Mouse (Mus musculus): Measurements from ENCODE around the gene Vegfb. TPM values are rescaled to one million over a fixed set of nuclear protein-coding genes. Genes with fewer than 3 reads are reported as not detected.
A peak's percentile ranks its signal among the peaks of the same experiment; 100 is the strongest.
"Not testable (repeated sequence)": the region's sequence is repeated elsewhere in the genome, so short reads cannot be mapped to it uniquely, and the experiment has no call there.

Vegfb gene
- polyA plus RNA-seq, 1 experiment from 2014 or later, result 37.0 TPM

DNA sequence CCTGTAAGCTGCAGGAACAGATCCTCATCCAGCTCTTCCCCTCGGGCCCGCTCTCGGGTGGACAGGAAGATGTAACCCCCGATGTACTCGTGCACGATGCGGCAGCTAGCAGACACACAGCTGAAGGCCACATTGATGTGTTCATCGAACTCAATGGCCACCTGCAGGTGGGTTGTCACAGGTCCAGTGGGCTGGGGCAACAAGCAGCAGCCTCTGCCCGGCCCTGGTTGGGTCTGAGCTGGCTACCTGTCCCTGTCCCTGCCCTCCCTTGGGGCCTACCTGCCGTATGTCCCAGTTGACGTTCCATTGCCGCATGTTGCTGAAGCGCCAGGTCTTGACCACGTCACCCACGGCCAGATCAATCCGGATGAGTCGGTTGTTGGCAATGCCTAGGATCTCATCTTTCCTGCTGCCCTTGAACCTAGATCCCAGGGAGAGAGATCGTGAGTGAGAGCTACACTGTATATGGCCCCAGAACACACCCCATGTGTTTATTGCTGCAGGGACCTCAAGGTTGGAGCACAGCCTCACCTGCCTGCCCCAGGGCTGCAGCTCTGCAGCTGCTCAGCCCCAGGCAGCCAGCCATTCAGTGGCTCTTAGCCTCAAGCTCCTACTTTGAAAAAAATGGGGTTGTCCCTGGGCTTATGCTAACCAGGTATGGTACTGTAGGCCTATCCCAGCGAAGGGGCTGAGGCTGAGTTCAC lies 12.1 kb upstream of the Vegfb start:
- Histone ChIP-seq H3K9ac (no peak overlapping the region), H3K4me2 (replicated peaks) (no peak overlapping the region)

DNA sequence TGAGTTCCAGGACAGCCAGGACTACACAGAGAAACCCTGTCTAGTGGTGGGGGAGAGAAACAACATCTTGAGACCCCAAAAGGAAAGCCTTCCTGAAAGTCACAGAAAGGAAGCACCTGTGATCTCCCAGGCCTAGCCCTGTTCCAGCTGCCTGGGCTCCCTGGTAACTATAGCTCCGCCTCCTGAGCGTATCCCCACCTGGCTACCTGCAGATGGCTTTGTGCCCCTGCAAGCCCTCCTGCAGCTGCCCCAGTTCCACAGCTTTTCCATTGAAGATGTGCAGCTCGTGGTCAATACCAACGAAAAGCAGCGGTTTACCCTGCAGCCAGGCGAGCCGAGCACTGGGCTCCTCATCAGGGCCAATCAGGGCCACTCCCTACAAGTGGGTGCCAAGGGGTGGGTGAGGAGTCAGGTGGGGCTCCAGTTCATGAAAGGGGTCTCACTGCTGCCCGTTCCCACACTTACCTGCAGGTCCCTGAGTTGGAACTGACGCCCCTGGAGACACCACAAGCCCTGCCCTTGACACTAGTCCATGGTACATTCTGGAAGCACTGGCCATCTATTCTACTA lies 10.4 kb upstream of the Vegfb start:
- Histone ChIP-seq H3K36me3 (peaks cover 25% of the 10 kb centered on the region), H3K9ac (peak overlapping the region; percentile 18; the same call in 1 of the 2 replicates), H3K4me1 (peaks cover 35% of the 10 kb centered on the region), H3K9me3 (replicated peaks) (no peaks in the 10 kb centered on the region), H3K27me3 (no peaks in the 10 kb centered on the region), H3K4me2 (replicated peaks) (no peak overlapping the region), H3K4me3 (no peak overlapping the region), H3K27ac (no peak overlapping the region)
- 88% methylated on average over 9 of the region's 9 CpGs for WGBS
- ATAC-seq (ENCODE audit: low FRiP score), result no peak

More for the DNA sequence above, 12.1 kb upstream of the Vegfb start:
- 95% methylated on average over 19 of the region's 19 CpGs for WGBS
- no peak for ATAC-seq (ENCODE audit: low FRiP score)
- H3K27me3 ChIP-seq, result no peaks in the 10 kb centered on the region
- peaks cover 25% of the 10 kb centered on the region for H3K4me1 ChIP-seq
- H3K9me3 ChIP-seq (replicated peaks), result no peaks in the 10 kb centered on the region
- H3K36me3 ChIP-seq, result peaks cover 25% of the 10 kb centered on the region
- no peak overlapping the region for H3K4me3 ChIP-seq
- H3K27ac ChIP-seq, result no peak overlapping the region

DNA sequence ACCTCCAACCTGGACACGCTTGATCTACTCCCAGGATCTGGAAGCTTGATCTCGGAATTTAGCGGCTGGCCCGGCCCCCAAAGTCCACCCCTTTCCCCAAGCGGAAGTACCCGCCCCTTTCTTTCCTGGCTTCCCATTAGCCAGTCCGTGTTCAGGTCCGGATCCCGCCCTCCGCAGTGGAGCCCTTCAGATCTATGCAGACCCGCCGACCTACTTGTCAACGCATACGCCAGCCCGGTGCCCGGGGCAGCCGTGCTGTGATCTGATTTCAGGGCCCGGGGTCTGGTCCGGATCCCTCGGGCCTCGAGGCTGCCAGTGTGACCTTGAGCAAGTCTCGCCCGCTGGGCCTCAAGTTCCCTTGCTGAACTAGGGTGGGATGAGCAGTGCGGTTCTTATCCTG lies 8.6 kb upstream of the Vegfb start, which contains the start of the genes Nudt22 and Trpt1:
Gene Nudt22, minus strand, starts transcription at position 112 of the 400 bp plus-strand sequence.
Gene Trpt1, plus strand, starts transcription at position 126 of the 400 bp plus-strand sequence.
- no peaks in the 10 kb centered on the region for H3K9me3 ChIP-seq (replicated peaks)
- peak within 1 kb of the TSS; percentile 79 for H3K27ac ChIP-seq
- H3K36me3 ChIP-seq, result peaks cover 25% of the 10 kb centered on the region
- H3K4me3 ChIP-seq, result peak within 1 kb of the TSS; percentile 54
- peak within 1 kb of the TSS; percentile 80 for H3K4me2 ChIP-seq (replicated peaks)
- 1% methylated on average over 24 of the region's 24 CpGs for WGBS
- peaks cover 42% of the 10 kb centered on the region for H3K4me1 ChIP-seq
- peak within 1 kb of the TSS; percentile 71 for H3K9ac ChIP-seq
- ATAC-seq (ENCODE audit: low FRiP score), result peak; percentile 73
- no peaks in the 10 kb centered on the region for H3K27me3 ChIP-seq

DNA sequence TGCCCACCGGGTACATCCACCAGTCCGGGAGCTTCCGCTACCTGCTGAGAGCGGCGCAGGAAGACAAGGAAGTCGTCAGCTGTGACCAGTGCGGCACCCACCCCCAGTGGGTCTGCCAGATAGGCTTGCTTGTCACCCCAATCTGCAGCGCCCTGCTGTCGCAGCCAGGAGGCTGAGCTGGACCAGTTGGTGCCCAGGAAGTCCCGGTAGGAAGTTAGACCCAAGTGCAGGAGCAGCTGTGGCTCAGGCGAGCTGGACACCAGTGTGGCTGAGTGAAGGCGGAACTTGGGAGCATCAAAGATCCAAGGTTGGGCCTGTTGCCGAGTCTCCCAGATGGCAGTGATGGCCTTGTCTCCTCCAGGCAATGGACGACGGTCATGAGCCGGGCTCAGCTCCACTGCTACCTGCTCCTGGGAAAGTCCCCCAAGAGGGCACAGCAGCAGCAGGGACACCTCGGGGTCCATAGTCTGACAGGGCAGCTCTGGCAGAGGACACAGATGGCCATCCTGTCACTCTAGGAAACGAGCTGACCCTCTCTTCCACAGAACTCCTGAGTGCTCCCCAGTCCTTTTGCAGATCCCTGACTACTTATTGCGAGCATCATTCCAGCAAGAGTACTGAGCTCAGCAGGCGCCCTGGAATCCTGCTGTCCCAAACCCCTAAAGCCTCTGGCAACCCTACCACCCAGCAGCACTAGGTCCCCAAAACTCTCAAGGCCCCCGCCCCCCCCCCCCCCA lies 8.0 kb upstream of the Vegfb start:
- WGBS, result 52% methylated on average over 21 of the region's 21 CpGs
- no peaks in the 10 kb centered on the region for H3K27me3 ChIP-seq
- H3K4me1 ChIP-seq, result peaks cover 42% of the 10 kb centered on the region
- ATAC-seq (ENCODE audit: low FRiP score), result no peak
- H3K9ac ChIP-seq, result peak overlapping the region; percentile 71
- H3K27ac ChIP-seq, result no peak overlapping the region
- peaks cover 24% of the 10 kb centered on the region for H3K36me3 ChIP-seq
- peak overlapping the region; percentile 80 for H3K4me2 ChIP-seq (replicated peaks)
- H3K4me3 ChIP-seq, result peak overlapping the region; percentile 54
- H3K9me3 ChIP-seq (replicated peaks), result no peaks in the 10 kb centered on the region

DNA sequence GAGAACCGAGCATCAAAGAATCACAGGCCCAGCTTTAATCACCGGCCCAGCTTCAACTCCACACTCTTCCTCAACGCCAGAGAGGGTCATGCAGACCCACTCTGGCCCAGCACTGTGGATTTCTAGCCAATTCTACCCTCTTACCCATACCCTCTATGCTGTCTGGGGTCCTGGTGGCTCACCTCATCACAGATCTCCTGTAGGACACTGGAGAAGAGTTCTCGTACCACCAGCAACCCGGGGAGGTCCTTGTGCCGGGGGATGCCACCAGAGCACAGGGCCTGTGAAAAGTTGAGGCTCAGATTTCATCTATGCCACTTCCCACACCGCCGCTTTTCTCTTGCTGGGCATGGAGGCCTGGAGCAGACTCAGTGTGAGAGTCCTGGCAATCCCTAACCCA lies 7.0 kb upstream of the Vegfb start:
- H3K4me2 ChIP-seq (replicated peaks), result peak overlapping the region; percentile 80; the same call in 1 of the 2 replicates
- WGBS, result 86% methylated on average over 8 of the region's 8 CpGs
- H3K9me3 ChIP-seq (replicated peaks), result no peaks in the 10 kb centered on the region
- H3K27me3 ChIP-seq, result no peaks in the 10 kb centered on the region
- H3K9ac ChIP-seq, result peak overlapping the region; percentile 71; the same call in 1 of the 2 replicates
- peaks cover 42% of the 10 kb centered on the region for H3K4me1 ChIP-seq
- ATAC-seq (ENCODE audit: low FRiP score), result no peak
- no peak overlapping the region for H3K4me3 ChIP-seq
- peaks cover 15% of the 10 kb centered on the region for H3K36me3 ChIP-seq
- no peak overlapping the region for H3K27ac ChIP-seq

DNA sequence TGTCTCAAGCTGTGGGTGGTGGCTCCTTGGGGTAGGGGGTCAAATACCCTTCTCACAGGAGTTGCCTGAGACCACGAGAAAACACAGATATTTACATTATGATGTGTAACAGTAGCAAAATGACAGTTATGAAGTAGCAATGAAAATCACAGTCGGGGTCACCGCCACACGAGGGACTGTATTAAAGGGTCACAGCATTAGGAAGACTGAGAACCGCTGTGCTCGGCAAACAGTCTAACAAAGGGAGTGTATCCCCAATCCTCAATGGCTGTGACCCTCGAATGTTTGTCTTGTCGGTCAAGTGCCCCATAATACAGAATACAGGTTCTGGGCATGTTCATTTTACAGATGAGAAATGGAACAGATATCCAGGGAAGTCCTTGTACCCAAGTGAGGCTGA lies 6.6 kb upstream of the Vegfb start:
- no peaks in the 10 kb centered on the region for H3K27me3 ChIP-seq
- no peaks in the 10 kb centered on the region for H3K9me3 ChIP-seq (replicated peaks)
- WGBS, result 87% methylated on average over 8 of the region's 8 CpGs
- no peak overlapping the region for H3K4me2 ChIP-seq (replicated peaks)
- no peak for ATAC-seq (ENCODE audit: low FRiP score)
- H3K27ac ChIP-seq, result no peak overlapping the region
- peaks cover 42% of the 10 kb centered on the region for H3K4me1 ChIP-seq
- H3K36me3 ChIP-seq, result peaks cover 10% of the 10 kb centered on the region
- no peak overlapping the region for H3K9ac ChIP-seq
- H3K4me3 ChIP-seq, result no peak overlapping the region

DNA sequence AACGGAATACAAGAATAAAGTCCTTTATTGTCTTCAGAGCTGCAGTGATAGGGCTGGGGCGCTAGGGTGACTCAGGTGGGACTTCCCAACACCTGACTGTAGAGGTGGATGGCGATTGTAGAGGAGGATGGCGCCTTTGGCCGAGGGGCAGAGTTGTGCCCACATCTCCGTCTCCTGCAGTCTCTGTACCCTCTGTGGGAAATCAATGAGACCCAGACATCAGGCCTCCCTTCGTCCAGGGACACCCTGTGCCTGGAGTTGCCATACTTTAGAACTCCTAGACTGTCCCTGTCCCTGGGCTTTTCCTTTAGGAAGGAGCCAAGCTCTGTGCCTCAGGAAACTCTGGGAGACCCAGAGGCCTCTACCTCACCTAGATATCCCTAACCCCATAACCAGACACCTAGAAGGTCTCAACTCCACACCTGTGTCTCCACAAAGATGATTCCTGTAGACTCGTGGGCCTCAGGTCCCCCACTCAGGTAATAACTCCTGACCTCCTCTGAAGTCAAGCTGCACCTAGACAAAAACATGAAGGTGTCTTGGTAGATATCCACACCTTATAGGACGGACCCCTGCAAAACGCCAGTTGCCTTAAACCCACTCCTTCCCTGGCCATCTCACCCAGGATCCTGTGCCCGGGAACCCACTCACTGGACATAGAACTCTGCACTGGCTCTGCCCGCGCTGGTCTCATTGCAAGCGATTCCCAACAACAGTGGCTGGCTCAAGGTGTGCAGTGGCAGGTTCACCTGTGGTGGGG lies 5.7 kb upstream of the Vegfb start:
- Histone ChIP-seq H3K9me3 (replicated peaks) (no peaks in the 10 kb centered on the region), H3K27me3 (no peaks in the 10 kb centered on the region), H3K4me2 (replicated peaks) (peak overlapping the region; percentile 88), H3K4me1 (peaks cover 43% of the 10 kb centered on the region), H3K9ac (peak overlapping the region; percentile 57), H3K4me3 (peak overlapping the region; percentile 51), H3K36me3 (peaks cover 2% of the 10 kb centered on the region; the same call in 1 of the 2 replicates), H3K27ac (peak overlapping the region; percentile 53; the same call in 1 of the 2 replicates)
- WGBS, result 64% methylated on average over 14 of the region's 14 CpGs
- ATAC-seq (ENCODE audit: low FRiP score), result no peak; the same call in 1 of the 2 replicates

DNA sequence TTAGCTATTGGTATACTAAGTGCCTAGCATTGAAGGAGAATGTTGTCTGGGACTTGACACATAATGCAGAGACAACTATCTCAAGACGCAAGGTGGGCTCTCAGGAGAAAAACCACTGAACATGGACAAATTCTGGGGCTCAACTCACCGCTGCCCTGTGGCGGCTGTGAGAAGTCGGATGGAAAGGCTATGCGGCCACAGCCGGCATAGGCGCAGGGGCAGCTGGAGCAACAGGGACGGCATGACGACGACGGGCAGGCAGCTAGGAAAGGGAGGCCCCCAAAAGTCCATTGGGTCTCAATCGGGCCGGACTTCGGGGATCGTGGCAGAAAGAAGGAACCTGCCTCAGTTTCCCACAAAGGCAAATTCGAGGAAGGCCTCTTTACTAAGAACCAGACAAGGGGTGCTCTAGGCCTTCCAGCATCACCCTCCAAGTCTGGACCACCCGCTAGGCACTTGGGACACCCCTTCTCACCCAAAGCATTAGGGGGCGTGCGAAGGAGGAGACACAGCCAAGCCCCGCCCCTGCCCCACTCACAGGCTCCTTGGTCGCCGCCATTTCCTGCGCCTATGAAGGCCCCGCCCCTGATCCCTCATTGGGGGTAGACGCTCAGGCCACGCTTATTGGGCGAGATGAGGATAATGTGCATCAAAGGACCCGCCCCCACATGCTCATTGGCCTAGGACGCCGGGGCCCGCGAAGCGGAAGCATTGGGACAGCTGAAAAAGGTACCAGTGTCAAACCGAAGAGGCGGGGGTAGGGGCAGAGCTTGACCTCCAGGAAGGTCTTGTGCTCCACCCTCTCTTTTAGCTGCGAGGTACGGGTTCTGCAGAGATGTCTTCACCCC lies 4.8 kb upstream of the Vegfb start, which contains the start of gene Dnajc4:
Gene Dnajc4, minus strand, starts transcription at position 562 of the 848 bp plus-strand sequence.
- Histone ChIP-seq H3K4me1 (peaks cover 50% of the 10 kb centered on the region), H3K27me3 (no peaks in the 10 kb centered on the region), H3K36me3 (no peaks in the 10 kb centered on the region), H3K9ac (peak within 1 kb of the TSS; percentile 68), H3K9me3 (replicated peaks) (no peaks in the 10 kb centered on the region), H3K4me3 (peak within 1 kb of the TSS; percentile 51), H3K27ac (peak within 1 kb of the TSS; percentile 53; the same call in 1 of the 2 replicates), H3K4me2 (replicated peaks) (peak within 1 kb of the TSS; percentile 88)
- WGBS, result 3% methylated on average over 37 of the region's 37 CpGs
- peak; percentile 92 for ATAC-seq (ENCODE audit: low FRiP score)

DNA sequence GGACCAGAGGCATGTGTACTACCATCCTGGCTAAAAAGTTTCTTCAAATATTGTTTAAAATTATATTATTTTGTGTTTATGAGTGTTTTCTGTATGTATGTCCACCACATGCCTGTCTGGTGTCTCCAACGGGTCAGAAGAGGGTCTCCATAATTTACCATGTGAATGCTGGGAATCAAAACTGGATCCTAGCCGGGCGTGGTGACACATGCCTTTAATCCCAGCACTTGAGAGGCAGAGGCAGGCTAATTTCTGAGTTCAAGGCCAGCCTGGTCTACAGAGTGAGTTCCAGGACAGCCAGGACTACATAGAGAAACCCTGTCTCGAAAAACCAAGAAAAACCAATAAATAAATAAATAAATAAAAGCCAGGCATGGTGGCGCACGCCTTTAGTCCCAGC lies 3.7 kb upstream of the Vegfb start:
- 89% methylated on average over 6 of the region's 6 CpGs for WGBS
- peaks cover 50% of the 10 kb centered on the region for H3K4me1 ChIP-seq

DNA sequence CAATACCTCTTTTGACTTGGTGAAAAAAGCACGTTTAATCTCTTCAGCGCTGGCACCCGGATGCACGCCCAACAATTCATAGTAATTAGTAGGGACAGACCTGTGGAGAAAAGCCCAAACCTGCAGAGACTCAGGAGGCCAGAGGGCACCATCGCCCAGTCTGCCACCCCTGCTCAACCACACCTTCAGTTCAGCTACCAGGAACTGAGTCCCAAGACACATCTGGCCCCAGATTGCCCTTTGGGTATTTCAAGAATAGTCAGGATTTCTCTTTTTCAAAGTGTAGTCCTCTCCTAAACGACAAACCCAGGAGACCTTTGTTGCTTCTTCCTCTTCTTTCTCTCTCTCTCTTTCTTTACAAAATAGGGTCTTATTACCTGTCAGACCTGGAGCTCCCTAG lies 3.3 kb upstream of the Vegfb start:
- Histone ChIP-seq H3K9ac (no peak overlapping the region), H3K4me1 (peaks cover 51% of the 10 kb centered on the region), H3K4me2 (replicated peaks) (no peak overlapping the region), H3K9me3 (replicated peaks) (no peaks in the 10 kb centered on the region), H3K27me3 (no peaks in the 10 kb centered on the region), H3K36me3 (no peaks in the 10 kb centered on the region), H3K4me3 (no peak overlapping the region), H3K27ac (no peak overlapping the region)
- no peak for ATAC-seq (ENCODE audit: low FRiP score)
- WGBS, result 93% methylated on average over 6 of the region's 6 CpGs

More for the DNA sequence above, 3.7 kb upstream of the Vegfb start:
- H3K36me3 ChIP-seq; ATAC-seq (ENCODE audit: low FRiP score); H3K27ac ChIP-seq; H3K9ac ChIP-seq; H3K27me3 ChIP-seq; H3K4me3 ChIP-seq; H3K9me3 ChIP-seq (replicated peaks); H3K4me2 ChIP-seq (replicated peaks): not testable (repeated sequence)

DNA sequence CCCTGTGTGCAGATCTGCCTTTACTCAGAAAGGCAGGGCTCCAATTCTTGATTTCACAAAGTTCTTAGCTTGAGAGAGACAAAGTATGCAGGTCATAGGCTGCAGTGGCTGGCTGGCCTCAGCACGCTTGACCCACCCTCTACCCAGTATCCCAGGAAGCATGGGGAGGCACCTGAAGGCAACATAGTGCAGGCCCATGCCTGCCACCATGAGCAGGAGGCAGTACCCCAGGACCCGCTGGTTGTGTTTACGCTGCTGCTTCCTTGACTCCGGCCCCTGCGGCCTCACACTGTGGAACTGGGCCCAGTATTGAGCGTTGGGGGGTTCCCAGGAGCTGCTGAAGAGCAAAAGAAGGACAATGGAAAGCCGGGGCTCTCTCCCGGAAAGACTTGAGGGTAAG lies 1.8 kb upstream of the Vegfb start:
- WGBS, result 83% methylated on average over 8 of the region's 8 CpGs
- Histone ChIP-seq H3K9me3 (replicated peaks) (no peaks in the 10 kb centered on the region), H3K27ac (no peak overlapping the region), H3K4me2 (replicated peaks) (no peak overlapping the region), H3K27me3 (no peaks in the 10 kb centered on the region), H3K9ac (no peak overlapping the region), H3K36me3 (peaks cover 5% of the 10 kb centered on the region; the same call in 1 of the 2 replicates), H3K4me3 (no peak overlapping the region), H3K4me1 (peaks cover 37% of the 10 kb centered on the region)
- ATAC-seq (ENCODE audit: low FRiP score), result no peak
